Mouse (Mus musculus) inflammation-experienced regulatory T-cells, adult 6 months (primary cell): Measurements from ENCODE around the gene Lingo2. TPM values are rescaled to one million over a fixed set of nuclear protein-coding genes. Genes with fewer than 3 reads are reported as not detected.
"Not testable (repeated sequence)": the region's sequence is repeated elsewhere in the genome, so short reads cannot be mapped to it uniquely, and the experiment has no call there.

Experiments used
- ATAC-seq: one replicate; pipeline ENCODE4 v1.8.0; 2017
- polyA plus RNA-seq, 3 experiments: library from polyadenylated mRNA; unstranded; fragments of 100-300 nt; shearing (Covaris generic); gene quantifications; one replicate each; pipeline ENCODE4 v1.2.1; 2017

Gene Lingo2
- polyA plus RNA-seq, 3 experiments from 2014 or later: 0.09 TPM; not detected in 2

DNA sequence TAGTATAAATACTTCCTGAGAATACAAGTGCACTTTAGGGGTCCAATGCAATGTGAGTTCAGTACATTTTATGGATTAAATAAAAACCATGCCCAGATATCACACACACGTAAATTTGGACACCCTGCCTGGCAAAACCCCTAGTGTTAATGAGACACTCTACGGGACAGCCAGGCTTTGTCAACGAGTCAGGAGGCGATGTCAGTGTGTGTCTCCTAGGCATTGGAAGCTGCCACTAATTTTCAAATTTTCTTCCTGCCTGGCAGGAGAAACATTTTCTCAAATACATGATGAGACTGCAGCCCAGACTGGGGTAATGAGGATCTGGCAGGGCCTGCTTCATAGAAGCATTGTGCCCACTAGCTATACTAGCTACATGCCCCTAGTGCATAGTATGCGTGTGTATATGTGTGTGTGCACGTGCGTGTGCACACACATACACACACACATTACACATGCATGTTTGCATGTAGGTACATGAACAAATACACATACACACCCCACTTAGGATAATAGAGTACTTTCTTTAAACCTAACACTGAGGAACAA lies 1128.2 kb downstream of the Lingo2 start:
- no peak for ATAC-seq

DNA sequence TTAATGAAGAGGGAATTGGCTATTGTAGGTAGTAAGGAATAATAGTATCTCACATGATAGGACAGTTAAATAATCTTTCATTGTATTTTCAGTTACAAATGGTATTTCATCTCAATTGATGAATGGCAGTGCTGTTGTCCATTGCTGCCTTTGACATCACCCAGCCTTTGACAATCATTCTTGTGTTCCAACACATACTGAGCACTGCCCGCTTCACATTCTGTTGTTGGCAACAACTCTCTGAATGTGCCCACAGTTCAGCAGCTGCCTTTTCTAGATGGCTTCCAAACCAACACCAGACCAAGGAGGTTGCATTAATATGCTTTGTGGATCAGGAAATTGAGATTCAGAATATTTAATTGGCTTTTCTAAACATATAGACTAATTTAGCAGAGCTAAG lies 1130.8 kb downstream of the Lingo2 start:
- ATAC-seq: no peak

DNA sequence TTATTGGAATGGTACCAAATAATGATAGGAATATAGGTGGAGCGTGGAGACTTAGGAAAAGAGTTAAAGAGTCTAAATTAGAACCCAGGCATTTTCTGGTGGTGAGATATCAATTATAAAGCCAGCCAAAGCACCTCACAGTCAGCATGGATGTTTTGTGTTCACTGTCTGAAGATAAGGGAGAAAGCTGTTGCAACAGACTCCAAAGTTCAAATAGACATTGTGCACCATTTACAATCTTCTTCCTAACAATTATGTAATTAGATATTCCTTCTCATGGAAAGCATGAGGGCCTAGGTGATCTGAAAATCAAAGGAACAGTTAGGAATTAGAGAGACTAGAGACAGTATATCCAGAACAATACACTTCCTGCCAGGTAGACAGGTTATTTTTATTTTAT lies 1136.8 kb downstream of the Lingo2 start:
- no peak for ATAC-seq

DNA sequence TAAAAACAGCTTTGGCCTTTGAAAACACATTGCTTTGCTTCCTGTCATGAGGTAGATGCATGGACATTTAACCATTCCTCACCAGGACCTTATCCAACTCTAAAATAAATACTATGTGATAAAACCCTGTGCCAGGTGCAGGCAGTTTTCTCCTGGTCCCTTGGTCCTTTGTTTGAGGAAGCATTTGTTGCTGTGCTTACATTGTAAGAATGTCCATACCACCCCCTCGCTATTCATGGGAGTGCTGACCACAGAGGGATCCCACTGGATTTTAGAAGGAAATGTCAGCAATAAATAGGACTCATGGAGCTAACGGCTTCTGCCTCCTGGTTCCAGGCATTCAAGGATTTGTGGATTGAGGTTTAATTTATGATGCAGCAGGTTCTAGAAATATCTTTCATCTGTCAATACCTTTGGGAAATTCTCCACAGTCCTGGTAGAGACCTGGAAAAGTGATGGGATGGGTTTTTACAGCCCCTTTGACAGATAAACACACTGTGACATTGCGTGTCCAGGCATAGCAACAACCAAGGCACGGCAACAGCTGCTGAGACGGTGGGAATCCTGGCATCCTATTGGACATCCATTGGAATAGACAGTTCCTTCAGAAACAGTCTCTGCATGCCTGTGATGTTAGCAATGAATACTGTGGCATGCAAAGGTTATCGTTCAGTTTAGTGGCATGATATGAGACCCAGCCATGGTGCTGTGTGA lies 1143.9 kb downstream of the Lingo2 start:
- no peak for ATAC-seq

DNA sequence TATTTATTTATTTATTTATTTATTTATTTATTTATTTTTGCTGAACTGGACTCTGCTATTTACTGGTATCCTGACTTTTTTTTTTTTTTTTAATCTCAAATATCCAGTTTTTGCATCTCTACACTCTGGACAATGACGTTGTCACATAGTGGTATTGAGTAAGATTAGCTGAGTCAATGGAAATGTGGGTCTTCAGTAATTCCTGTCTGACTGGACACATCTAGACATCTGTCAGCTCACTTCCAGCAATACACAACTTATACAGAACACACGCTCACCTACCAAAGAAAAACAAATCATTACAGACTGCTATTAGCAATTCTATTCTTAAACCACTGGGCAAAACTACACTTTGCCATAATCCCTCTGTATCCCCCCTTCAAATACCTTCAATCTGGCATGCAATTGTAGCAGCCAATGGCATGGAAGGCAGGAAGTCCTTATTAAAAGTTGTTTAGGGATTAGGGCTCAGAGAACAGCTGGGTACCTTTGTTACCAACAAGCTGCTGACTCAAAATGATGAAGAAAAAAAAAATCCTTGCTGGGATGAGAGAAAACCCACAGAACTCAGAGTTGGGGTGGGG lies 1144.6 kb downstream of the Lingo2 start:
- ATAC-seq: no peak

DNA sequence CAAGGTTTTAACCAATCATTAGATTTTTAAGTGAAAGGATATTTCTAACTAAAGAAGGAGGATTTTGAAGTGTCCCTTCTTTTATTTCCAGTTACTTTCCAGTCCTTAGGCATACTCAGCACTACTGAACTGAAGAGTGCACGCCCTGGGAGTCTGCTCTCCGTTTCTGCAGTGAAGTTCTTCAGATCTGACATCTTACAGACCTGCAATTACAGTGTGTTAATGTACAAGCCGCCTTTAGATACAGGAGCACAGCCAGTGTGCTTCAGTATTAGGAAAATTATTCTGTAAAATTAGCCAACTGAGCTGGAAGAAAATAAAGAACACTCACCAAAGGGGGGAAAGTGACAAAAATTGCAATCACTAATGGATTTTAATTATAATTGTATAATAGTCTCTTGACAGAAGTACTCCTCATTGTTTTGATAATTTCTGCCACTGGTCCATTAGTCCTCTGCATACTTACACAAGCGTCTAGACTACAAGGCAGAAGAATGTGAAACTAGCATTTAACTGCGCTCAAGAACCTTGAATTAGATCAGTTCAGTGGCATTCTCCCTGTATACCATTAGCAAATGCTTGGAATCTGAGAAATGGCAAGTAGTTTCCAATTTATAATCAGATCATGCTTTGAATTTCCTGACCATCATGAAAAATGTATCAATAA lies 1167.2 kb downstream of the Lingo2 start:
- no peak for ATAC-seq

DNA sequence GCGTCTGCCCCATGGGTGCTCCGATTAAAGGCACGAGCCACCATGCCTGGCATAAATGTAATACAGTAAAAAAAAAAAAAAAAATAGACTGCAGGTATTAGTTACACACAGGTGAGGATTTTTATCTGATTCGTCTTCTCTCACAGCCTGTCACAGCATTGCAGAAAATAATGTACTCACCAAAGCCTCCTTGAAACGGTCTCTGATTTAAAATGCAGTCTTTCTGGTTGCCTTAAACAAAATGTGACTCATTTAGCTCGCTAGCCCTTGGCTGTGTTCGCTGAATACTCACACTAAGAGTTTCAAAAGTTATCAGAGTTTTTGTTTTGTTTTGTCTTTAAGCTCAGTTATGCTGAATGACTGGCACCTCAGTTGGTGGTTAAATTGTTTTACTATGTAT lies 1180.7 kb downstream of the Lingo2 start:
- ATAC-seq: no peak

DNA sequence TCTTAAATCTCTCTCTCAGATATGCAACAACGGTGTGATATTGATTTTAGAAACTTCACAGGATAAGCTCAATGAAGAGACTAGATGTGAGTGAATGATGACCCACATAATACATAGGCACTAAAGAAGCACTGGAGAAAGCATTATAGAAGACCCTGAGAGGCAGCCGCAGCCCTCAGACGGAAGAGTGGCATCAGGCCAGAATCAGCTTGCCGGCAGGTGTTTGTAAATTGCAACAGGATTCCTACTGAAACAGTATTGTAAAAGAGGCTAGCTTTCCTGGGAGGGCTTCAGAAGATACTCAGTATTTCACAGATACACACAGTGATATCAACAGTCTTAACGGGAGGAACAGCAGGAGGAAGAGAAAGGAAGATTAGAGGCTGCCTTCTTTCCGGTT lies 1184.6 kb downstream of the Lingo2 start:
- ATAC-seq: no peak

DNA sequence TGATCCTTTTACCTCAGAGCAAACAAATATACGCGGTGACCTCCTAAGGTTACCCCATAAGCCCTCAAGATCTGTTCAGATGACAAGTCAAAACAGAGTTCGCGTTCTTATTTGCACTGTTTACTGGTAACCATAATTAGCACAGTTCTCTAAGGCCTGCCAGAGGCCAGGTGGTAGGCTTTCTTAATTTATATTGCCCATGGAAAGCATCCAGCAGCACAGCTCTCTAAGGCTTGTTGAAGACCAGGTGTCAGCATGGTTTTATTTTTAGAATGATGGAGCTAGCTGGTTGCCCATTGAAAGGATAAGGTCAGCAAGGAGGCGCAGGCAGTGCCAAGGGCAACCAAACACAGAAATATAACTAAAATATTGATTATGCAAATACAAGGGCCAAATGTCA lies 1190.4 kb downstream of the Lingo2 start:
- ATAC-seq: no peak

DNA sequence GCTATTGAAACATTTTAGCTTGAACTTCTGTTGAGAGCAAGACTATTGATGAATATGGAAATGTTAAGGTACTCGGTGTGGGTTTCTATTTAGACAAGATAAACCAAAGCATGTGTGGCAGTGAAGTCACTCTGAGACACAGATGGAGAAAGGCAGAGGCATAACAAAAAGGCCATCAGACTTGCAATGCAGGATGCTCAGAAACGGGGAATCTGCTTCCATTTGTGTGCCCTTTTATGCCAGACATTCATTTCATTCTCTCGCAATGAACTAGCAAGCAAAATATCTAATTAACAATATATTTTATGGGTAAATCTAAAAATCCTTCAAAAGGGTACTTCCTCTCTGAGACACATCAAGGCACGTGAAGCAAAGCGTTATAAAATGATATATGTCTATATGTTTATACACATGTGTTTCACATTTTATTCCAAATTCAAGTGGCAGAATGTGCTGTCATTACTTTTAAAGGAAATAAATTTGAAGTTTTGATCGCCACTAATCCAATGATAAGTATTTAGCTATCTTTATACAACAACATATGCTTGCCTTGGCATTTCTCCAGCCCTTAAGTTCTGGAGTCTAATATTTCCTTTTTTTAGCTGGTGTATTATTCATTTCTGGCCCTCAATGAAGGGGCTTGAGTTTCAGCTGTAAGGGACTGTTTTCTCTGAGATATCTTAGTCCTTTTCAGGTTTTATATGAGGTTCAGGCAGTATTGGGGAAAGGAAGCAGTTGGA lies 1199.3 kb downstream of the Lingo2 start:
- ATAC-seq: no peak

DNA sequence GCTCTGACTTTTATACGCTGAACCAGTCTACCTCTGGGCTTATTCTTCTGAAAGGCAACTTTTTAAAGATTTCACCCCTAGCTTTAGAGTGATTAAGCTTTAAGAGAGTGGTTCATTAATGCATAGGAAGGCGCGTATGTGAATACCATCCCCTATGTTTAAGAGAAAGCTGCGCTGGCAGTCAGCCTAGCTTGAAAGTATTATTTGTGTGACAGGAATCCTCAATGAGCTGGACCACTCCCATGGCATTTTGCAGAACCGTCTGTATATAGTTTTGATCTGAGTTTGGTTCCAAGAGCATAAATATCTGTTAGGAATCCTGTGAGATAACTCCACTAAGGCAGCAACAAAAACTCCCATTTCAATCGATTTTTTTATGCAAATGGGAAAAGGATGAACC lies 1204.9 kb downstream of the Lingo2 start:
- no peak for ATAC-seq

DNA sequence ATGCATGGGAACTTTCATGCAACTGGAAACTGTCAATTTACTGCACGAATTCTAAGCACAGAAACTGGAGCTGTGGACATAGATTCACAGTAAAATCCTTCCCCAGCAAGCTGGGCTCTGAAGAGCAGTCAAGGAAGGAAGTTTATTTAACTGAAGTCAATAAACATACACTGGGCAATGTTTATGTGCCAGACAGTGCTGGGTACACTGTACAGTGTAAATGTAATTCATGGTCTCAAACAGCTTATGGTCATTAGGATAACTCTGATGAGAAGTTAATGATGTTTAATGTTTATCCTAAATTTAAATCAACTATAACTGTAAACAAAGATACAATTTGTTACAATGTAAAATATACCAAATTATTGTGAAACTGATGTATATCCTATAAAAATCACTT lies 1226.8 kb downstream of the Lingo2 start:
- no peak for ATAC-seq

DNA sequence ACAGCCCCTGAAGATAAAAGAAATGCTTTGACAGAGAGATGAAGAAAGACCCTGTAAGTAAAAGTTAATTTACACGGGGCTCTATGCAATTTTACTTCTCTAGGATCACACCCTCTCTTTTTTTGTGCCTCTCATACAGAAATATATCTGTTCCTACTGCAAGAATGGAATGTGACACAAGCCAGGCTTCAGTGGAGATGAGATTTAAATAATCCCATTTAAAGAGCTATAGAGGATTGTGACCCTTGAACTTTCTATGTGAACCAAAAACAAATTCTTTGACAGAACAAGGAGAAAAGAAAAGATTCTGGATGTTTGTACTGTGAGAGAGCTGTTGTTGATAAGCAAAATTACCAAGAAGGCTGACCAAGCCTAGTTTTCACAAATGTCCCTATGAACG lies 1247.4 kb downstream of the Lingo2 start:
- ATAC-seq: no peak

DNA sequence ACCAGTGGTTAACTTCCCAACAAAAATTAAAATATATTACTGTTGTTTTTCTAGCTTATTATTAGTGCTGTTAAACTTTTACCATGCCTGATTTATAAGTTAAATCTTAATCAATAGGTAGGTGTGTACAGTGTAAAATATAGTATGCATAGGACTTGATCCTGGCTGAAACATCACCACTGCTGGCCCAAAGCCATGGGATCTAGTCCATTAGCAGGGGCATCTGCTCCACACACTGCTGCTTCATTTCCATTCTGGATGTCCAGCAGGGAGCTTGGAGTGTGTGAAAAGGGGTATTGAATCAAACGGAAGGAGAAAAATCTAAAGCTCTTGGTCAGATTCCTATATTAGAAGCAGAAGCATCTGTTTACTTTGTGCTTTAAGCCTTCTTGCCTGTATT lies 1248.9 kb downstream of the Lingo2 start:
- no peak for ATAC-seq

DNA sequence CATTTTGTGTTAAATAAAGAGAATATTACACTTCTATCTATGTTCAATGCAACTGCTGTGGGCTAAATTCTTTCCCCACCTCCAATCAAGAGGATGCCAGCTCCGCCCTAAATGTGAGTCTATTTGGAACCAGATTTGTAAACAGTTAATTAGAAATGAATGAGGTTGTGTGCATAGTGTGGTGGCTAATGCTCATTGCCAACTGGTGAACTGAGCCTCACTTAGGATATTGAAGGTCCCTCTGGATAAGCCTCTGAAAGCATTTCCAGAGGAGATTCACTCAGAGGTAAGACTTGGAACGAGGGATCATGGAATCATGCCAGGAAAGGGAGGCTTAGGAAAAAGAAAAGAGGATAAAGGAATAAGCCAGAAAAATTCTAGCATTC lies 1256.4 kb downstream of the Lingo2 start:
- no peak for ATAC-seq

DNA sequence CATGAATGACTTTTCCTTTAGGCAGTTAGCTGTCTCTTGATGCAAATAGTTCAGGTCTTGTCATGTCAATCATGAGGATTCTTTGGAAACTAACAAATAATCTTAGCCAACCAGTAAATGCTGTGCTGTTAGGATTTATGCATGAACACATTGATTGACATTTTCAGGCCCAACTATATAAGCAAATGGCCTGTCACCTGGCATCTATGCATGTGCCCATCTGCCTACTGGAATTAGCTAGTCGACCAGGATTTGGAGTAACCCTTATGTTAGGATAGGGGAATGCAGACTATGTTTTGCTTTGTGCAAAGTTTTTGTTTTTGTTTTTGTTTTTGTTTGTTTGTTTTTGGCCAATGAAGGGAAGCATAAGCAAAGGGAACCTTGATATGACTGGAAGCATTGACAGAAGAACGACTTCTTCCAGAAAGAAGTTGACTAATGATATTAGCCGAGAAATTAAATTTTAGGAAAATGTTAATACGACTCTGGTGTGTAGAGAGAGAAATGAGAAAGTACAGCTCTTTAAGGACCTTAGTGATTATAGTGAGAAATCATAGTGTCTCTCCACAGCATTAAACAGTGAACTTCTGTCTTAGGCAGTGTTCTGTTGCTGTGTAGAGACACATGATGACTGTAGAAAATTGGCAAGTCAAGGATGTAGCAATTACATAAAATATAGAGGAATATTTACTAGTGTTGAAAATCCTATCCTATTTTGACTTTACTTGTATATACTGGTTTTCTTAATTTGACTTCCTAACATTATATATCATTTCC lies 1257.0 kb downstream of the Lingo2 start:
- ATAC-seq: no peak

DNA sequence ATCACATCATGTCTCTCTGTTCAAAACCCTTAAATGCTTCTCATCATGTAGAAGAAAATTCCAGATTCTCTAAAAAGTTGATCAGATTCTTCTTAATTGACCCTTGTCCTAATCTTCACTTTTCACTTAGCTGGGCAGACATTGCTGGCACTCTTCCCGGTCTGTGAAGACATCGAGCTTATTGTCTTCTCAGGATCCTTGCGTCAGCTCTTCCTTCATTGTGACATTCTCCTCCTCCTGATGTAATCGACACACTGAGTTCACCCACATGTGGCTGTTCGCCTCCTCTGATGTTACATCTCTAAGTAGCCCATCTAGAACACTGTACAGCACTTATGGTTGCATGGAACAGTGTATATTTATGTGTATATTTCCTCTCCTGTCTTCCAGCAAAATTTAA lies 1261.0 kb downstream of the Lingo2 start:
- ATAC-seq: no peak

DNA sequence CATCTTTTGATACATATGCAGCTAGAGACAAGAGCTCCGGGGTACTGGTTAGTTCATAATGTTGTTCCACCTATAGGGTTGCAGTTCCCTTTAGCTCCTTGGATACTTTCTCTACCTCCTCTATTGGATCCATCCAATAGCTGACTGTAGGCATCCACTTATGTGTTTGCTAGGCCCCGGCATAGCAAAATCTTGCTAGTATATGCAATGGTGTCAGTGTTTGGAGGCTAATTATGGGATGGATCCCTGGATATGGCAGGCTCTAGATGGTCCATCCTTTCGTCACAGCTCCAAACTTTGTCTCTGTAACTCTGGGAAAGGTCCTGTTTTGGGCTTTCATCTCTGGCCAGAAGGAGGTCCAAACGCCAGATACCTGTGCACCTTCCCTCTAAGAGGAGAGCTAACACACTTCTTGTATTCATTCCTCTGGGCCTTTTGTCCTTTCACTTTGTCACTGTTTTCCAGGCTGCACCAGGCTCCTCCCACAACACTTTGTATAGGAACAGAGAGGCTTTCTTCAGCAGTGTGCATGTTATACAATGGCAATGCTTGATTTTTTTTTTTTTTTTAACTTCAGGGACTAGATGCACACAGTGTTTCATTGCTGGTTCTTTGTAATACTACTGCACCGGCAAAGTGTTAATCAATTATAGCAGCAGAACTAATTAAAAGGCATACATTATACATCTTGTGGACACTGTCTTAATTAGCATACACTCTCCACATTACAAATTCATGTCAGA lies 1262.9 kb downstream of the Lingo2 start:
- ATAC-seq: not testable (repeated sequence)
